Mouse (Mus musculus) limb, embryonic 10.5 days (tissue): ENCODE results near the gene Fos. TPM values are rescaled to one million over a fixed set of nuclear protein-coding genes. Genes with fewer than 3 reads are reported as not detected.
"Not testable (repeated sequence)": the region's sequence is repeated elsewhere in the genome, so short reads cannot be mapped to it uniquely, and the experiment has no call there.

ENCODE experiments used
- DNase-seq: peaks from one replicate; pipeline ENCODE4 v3.0.0-alpha.2; 2017; ENCODE audit warnings: low spot score
- H3K27ac ChIP-seq: fragments of 300-500 bp; sonication (generic); 2 replicates; pipeline ENCODE4 v1.5.1; 2016; ENCODE audit warnings: mild to moderate bottlenecking
- H3K27me3 ChIP-seq: fragments of 300-500 bp; sonication (generic); 2 replicates; pipeline ENCODE4 v1.6.1; 2016; ENCODE audit warnings: low read depth, mild to moderate bottlenecking; ENCODE audit not compliant: poor library complexity, severe bottlenecking
- H3K36me3 ChIP-seq: fragments of 300-500 bp; sonication (generic); 2 replicates; pipeline ENCODE4 v1.6.1; 2016; ENCODE audit warnings: mild to moderate bottlenecking, moderate library complexity
- H3K4me1 ChIP-seq: fragments of 300-500 bp; sonication (generic); 2 replicates; pipeline ENCODE4 v1.6.1; 2016
- H3K4me3 ChIP-seq: fragments of 300-500 bp; sonication (generic); 2 replicates; pipeline ENCODE4 v1.5.1; 2016; ENCODE audit warnings: mild to moderate bottlenecking, moderate library complexity
- H3K9me3 ChIP-seq: fragments of 300-500 bp; sonication (generic); replicated peaks from 2 replicates; pipeline ENCODE4 v1.6.1; 2016; ENCODE audit warnings: mild to moderate bottlenecking
- WGBS: fragments of 180-500 bp; shearing (Covaris S2); methylation state at CpG from one replicate; pipeline ENCODE4 v1.1.7; 2016; 5-methylcytosine and 5-hydroxymethylcytosine counted together
- polyA plus RNA-seq: library from polyadenylated mRNA; unstranded; fragments of >200 nt; fragmentation: Nextera tagmentation; extraction: Ambion mirVana; gene quantifications from 2 replicates; pipeline ENCODE4 v1.2.1, GENCODE M21; 2016

The Fos gene
- polyA plus RNA-seq, 1 experiment from 2014 or later, result 0.76 TPM

DNA sequence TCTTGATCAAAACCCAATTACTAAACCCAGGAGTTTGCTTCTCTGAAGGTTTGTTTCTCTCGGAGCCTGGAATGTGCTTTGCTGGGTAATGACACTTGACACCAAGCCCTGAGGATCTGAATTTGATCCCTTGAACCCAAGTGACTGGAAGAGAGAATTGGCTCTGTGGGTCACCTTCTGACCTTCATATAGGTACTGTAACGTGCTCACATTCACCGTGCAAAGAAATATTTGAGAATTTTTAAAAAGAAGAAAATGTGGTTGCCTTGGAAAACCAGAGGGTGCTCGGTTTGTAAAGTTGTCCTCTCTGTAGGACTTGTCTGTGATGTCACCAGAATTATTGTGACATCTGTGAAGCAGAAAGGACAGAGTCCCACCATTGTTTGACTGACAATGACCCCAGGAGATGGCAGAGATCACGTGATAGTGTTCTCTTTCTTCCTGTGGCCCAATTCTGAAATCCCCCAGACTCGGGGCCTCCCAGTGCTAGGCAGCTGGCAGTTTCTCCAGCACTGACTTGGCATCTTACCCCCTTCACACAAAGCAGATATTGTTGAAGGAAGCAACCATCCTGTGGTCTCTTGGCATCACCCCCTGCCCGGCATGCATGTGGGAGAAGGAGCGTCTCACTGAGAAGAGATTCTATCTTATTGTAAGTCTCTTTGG is 50.6 kb downstream of the Fos start:
- 0 out of 2 replicates have a peak overlapping the region, but pooled peaks have one; percentile 28 for H3K27ac ChIP-seq
- no peak overlapping the region for H3K4me3 ChIP-seq
- H3K36me3 ChIP-seq, result no peaks in the 10 kb centered on the region
- peaks cover 28% of the 10 kb centered on the region for H3K4me1 ChIP-seq
- no peaks in the 10 kb centered on the region for H3K27me3 ChIP-seq
- DNase-seq, result no peak
- WGBS, result 54% methylated on average over 8 of the region's 8 CpGs
- H3K9me3 ChIP-seq, result no peaks in the 10 kb centered on the region

DNA sequence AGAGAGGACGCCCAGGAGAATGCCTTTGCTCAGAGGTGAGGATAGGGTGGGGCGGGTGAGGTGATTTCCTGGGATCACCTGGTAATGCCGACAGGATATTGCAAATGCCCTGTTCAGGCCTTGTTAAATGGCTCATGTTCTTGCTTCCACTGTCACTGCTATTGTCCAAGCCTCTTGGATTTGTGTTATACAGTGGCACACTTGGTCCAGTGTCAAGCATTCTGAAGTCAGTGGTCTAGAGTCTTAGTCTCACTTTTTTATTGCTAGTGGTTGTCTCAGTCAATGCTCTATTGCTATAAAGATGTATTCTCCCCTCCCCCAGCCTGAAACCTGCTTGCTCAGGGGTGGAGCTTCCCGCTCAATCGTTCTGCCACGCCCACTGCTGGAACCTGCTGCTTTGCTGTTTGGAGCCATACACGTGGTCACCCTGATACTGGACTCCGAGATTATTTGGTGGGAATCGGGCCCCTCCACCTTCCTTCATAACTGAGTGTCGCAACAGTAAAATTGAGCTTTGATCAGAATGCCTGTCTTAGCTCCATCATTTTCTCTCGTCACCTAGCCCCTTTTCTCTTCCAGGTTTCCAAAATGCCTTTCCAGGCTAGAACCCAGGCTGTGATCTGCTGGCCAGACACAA is 51.3 kb downstream of the Fos start:
- not testable (repeated sequence) for H3K4me3 ChIP-seq, H3K9me3 ChIP-seq, H3K36me3 ChIP-seq, H3K27me3 ChIP-seq, DNase-seq
- WGBS, result 67% methylated on average over 11 of the region's 11 CpGs
- H3K27ac ChIP-seq, result 0 out of 2 replicates have a peak overlapping the region, but pooled peaks have one; percentile 28
- H3K4me1 ChIP-seq, result peaks cover 28% of the 10 kb centered on the region

Other genes with a start within 250 kb of the Fos start
- 7.0 and 8.2 TPM in 2 replicates for gene Mlh3, start 203.3 kb upstream of the Fos start, polyA plus RNA-seq
- 47.2 and 54.2 TPM in 2 replicates for gene Acyp1, start 185.5 kb upstream of the Fos start, polyA plus RNA-seq
- gene Zc2hc1c, start 185.3 kb upstream of the Fos start, polyA plus RNA-seq, result 0.68 and 0.91 TPM in 2 replicates
- gene Nek9, start 134.5 kb upstream of the Fos start, polyA plus RNA-seq, result 26.0 and 29.9 TPM in 2 replicates
- gene Tmed10, start 99.0 kb upstream of the Fos start, polyA plus RNA-seq, result 264 and 277 TPM in 2 replicates
- gene Jdp2, start 125.1 kb downstream of the Fos start, polyA plus RNA-seq, result not detected in 2 replicates
- 0.74 and 1.5 TPM in 2 replicates for gene Batf, start 212.8 kb downstream of the Fos start, polyA plus RNA-seq